Mouse (Mus musculus) adrenal gland, adult 8-10 months (tissue): ENCODE measurements at regions not wholly inside any gene's neighbourhood (a gene's known extent, or its start where the extent isn't known, plus 50 kb on each side); places are given as distances from the start of the nearest gene placed in this dataset.
A peak's percentile ranks its signal among the peaks of the same experiment; 100 is the strongest.

Experiments used
- DNase-seq: peaks from one replicate; pipeline ENCODE4 v3.0.0; 2022

DNA sequence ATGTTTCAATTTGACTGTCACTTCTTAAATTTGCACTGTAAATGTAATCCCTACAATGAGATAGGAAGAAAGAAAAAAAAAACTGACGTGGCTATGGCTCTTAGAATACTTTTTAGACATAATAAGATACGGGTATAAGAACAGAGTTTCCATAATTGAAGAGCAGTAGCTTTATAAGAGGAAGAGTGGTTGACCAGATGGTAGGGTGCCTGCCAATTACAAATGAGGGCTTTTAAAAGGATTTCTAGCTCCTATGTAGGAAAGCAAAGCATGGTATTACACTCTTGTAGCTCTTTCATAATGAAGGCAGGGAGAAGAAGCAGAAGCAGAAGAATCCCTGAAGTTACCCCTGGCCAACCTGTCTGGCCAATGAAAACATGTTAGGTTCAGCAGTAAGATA, 239.7 kb upstream of the Car10 start:
- DNase-seq, result no peak

DNA sequence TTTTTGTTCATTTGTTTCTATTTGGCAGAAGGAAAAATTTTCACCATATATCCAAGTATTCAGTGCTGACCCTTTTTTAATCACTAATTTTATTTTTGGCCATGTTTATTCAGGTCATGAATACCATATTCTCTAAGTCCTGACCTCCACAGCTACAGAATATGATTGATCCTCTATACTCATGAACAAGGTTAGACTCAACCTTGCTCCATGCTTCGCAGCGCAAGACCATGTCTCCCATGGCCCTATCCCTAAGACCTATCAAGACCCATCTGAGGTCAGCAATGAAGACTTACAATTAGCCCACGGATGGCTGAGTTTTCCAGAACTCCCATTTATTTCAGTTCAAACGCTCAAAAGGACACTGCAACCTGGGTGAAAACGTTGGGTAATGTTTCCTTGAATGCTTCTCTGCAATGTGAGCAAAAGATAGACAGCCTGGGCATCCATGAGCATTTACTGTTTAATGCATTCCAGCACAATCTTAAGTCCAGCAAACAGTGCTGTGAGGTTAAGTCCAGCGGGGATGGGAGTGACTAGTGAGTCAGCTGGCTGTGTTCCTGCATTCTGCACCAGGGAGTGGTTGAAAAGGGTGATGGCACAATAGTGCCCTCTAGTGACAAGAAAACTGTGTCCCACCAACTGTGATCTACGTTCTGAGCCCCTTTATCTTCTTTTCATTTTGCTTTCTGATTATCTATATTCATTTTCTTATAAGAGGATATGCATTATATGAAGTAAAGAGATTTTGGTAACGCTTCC, 208.0 kb upstream of the Car10 start:
- peak; percentile 49 for DNase-seq

DNA sequence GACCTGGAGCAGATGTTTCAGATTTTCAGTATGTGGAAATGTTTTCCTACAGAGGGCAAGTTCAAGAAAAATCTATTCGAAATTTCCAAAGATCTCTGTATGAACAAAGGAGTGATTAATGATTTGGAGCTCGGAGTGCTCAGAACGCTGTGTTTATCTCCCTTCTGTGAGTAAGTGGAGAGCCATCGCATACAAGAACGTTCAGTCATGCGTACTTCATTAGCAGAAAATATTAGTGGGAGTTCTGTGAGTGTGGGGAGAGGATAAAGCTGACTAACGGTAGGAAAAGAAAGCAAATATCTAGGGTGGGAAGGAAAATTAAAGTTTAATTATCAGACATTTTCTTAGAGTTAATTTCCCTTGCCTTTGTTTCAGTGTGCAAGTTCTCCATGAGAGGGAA, 198.5 kb upstream of the Car10 start:
- DNase-seq, result no peak
